Mouse (Mus musculus): ENCODE data around the gene Orc2. TPM values are rescaled to one million over a fixed set of nuclear protein-coding genes. Genes with fewer than 3 reads are reported as not detected.

Gene Orc2
- polyA plus RNA-seq (2014; fragmentation: Nextera tagmentation; extraction: Ambion mirVana): 17.5 and 26.6 TPM in 2 replicates

DNA sequence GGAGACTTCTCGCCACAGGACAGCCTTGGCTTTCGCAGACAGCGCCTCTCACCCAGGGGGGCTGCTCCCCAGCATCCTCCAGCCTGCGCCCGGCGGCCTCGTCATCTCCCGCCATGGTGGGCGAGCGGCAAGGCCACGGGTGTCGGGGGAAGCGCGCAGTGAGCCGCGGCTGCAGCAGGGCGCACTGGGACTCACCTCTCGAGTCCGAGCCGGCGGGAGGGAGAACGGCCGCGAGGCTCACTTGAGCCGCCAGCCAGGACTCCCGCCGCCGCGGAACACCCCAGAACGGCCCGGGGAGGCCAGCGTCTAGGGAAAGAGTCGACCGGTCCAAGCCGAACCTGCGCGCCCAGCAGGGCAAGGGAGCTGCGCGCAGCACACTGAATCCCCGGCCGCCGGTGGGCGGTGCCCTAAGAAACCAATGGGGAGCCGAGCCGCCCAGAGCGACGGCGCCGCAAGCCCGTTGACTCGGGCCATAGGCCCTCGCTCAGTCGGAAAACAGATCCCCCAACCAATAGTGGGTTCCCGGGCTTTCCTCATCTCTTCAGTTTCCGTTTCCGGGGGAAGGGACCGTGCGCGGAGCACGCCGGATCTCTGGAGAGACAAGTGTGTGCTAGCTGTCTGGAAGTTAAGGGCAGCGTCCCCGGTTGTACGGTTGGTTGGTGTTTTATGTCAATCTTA, at the start of gene Orc2:
Gene Orc2, minus strand, starts transcription at position 533 of the 678 bp plus-strand sequence.
- Histone ChIP-seq H3K9me3 (ENCODE audit: control insufficient read depth, low read length) (peaks cover 16% of the 10 kb centered on the region), H3K9ac (replicated peaks; ENCODE audit: low read length) (peak within 1 kb of the TSS; percentile 84), H3K27me3 (ENCODE audit: control insufficient read depth, insufficient read depth, low read length) (no peaks in the 10 kb centered on the region)

GRCm38 (mm10) chr1:58541386-58541785, 36.5 kb upstream of the Orc2 start:
- Histone ChIP-seq H3K4me3 (replicated peaks; ENCODE audit: low read depth, low read length) (no peak overlapping the region), H3K4me2 (ENCODE audit: low read length) (no peak overlapping the region), H3K9ac (replicated peaks; ENCODE audit: low read length) (no peak overlapping the region), H3K27me3 (ENCODE audit: control insufficient read depth, insufficient read depth, low read length) (no peaks in the 10 kb centered on the region), H3K27ac (replicated peaks; ENCODE audit: low read depth, low read length) (no peak overlapping the region), H3K4me1 (ENCODE audit: control insufficient read depth, insufficient read depth, low read length) (no peaks in the 10 kb centered on the region), H3K9me3 (ENCODE audit: control insufficient read depth, low read length) (no peaks in the 10 kb centered on the region), H3K36me3 (ENCODE audit: control insufficient read depth, insufficient read depth, low read length) (peaks cover 74% of the 10 kb centered on the region)
- ATAC-seq (ENCODE audit: low FRiP score, low TSS enrichment): no peak
- WGBS: 83% methylated on average over 1 of the region's 1 CpGs
- DNase-seq: no peak

More for the DNA sequence above, at the start of gene Orc2:
- ATAC-seq (ENCODE audit: low FRiP score, low TSS enrichment) (peak; percentile 99), DNase-seq (peak; percentile 97)
- H3K4me3 ChIP-seq (replicated peaks; ENCODE audit: low read depth, low read length): peak within 1 kb of the TSS; percentile 95
- H3K36me3 ChIP-seq (ENCODE audit: control insufficient read depth, insufficient read depth, low read length): peaks cover 14% of the 10 kb centered on the region
- peak within 1 kb of the TSS; percentile 82 for H3K4me2 ChIP-seq (ENCODE audit: low read length)
- WGBS: under 1% methylated on average over 64 of the region's 64 CpGs
- peaks cover 15% of the 10 kb centered on the region for H3K4me1 ChIP-seq (ENCODE audit: control insufficient read depth, insufficient read depth, low read length)
- peak within 1 kb of the TSS; percentile 80 for H3K27ac ChIP-seq (replicated peaks; ENCODE audit: low read depth, low read length)

DNA sequence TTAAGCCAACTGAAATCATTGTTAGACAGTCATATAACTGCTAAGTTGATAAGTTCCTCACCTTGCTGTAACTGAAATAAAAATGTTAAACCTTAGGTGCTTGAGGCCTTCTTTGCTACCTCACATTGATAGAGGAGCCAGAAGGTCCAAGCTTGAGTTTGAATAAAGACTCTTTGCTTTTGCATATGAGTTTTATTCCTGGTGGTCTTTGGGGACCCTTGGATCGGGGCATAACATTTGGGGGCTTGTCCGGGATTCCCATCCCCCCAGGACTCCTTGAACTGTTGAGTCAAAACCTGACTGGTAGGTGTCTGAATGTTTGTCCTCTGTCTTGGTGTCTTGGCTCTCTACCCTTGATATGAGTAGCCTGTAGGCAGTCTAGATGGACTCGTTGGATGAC, 2.3 kb upstream of the Orc2 start:
- H3K4me3 ChIP-seq (replicated peaks; ENCODE audit: low read depth, low read length): no peak overlapping the region
- no peak overlapping the region for H3K4me2 ChIP-seq (ENCODE audit: low read length)
- peaks cover 15% of the 10 kb centered on the region for H3K4me1 ChIP-seq (ENCODE audit: control insufficient read depth, insufficient read depth, low read length)
- DNase-seq (peak; percentile 4), ATAC-seq (ENCODE audit: low FRiP score, low TSS enrichment) (no peak)
- 92% methylated on average over 3 of the region's 3 CpGs for WGBS
- no peak overlapping the region for H3K27ac ChIP-seq (replicated peaks; ENCODE audit: low read depth, low read length)
- H3K9me3 ChIP-seq (ENCODE audit: control insufficient read depth, low read length): peaks cover 22% of the 10 kb centered on the region
- H3K27me3 ChIP-seq (ENCODE audit: control insufficient read depth, insufficient read depth, low read length): no peaks in the 10 kb centered on the region
- H3K36me3 ChIP-seq (ENCODE audit: control insufficient read depth, insufficient read depth, low read length): no peaks in the 10 kb centered on the region
- H3K9ac ChIP-seq (replicated peaks; ENCODE audit: low read length): no peak overlapping the region

DNA sequence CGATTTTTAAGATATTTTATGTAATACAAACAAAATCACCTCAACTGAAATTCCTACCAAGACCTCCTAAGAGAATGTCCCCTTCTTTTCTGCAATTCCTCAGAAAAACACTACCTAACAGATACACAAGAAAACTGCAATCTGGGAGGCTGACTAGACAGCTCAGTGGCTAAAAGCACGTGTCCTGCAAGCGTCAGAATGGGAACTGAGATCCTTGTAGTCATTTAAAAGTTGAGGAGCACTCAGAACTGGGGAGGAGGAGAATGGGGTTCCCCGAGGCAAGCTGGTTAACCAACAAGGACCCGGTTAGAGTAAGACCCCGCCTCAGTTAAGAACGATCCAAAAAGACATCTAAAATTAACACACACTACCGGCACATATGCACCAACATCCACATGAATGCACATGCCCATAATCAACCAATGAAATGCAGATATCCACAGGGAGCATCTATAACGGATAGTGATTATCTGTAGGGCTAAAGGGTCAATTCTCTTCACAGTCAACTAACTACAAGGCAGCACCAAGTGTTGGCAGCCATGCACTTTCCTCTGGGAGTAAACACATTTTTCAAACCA, 1.0 kb downstream of the Orc2 start:
- 32% methylated on average over 9 of the region's 9 CpGs for WGBS
- Histone ChIP-seq H3K27me3 (ENCODE audit: control insufficient read depth, insufficient read depth, low read length) (no peaks in the 10 kb centered on the region), H3K4me3 (replicated peaks; ENCODE audit: low read depth, low read length) (peak overlapping the region; percentile 95), H3K36me3 (ENCODE audit: control insufficient read depth, insufficient read depth, low read length) (peaks cover 22% of the 10 kb centered on the region), H3K4me1 (ENCODE audit: control insufficient read depth, insufficient read depth, low read length) (peaks cover 15% of the 10 kb centered on the region), H3K9ac (replicated peaks; ENCODE audit: low read length) (peak overlapping the region; percentile 84), H3K4me2 (ENCODE audit: low read length) (peak overlapping the region; percentile 82), H3K27ac (replicated peaks; ENCODE audit: low read depth, low read length) (no peak overlapping the region), H3K9me3 (ENCODE audit: control insufficient read depth, low read length) (peaks cover 16% of the 10 kb centered on the region)
- DNase-seq: no peak
- ATAC-seq (ENCODE audit: low FRiP score, low TSS enrichment): no peak

- ATAC-seq (ENCODE audit: low FRiP score, low TSS enrichment): no peak
- Histone ChIP-seq H3K4me2 (ENCODE audit: low read length) (peak overlapping the region; percentile 82), H3K9me3 (ENCODE audit: control insufficient read depth, low read length) (peaks cover 13% of the 10 kb centered on the region), H3K27ac (replicated peaks; ENCODE audit: low read depth, low read length) (no peak overlapping the region), H3K9ac (replicated peaks; ENCODE audit: low read length) (no peak overlapping the region), H3K4me1 (ENCODE audit: control insufficient read depth, insufficient read depth, low read length) (peaks cover 15% of the 10 kb centered on the region), H3K36me3 (ENCODE audit: control insufficient read depth, insufficient read depth, low read length) (peaks cover 29% of the 10 kb centered on the region), H3K27me3 (ENCODE audit: control insufficient read depth, insufficient read depth, low read length) (no peaks in the 10 kb centered on the region), H3K4me3 (replicated peaks; ENCODE audit: low read depth, low read length) (no peak overlapping the region; the same call in 1 of the 2 replicates)
- no peak for DNase-seq
Measured at GRCm38 (mm10) chr1:58503134-58503533, 1.8 kb downstream of the Orc2 start.

GRCm38 (mm10) chr1:58498758-58499157, 6.2 kb downstream of the Orc2 start:
- ATAC-seq (ENCODE audit: low FRiP score, low TSS enrichment) (no peak), DNase-seq (no peak)
- no peaks in the 10 kb centered on the region for H3K9me3 ChIP-seq (ENCODE audit: control insufficient read depth, low read length)
- H3K4me1 ChIP-seq (ENCODE audit: control insufficient read depth, insufficient read depth, low read length): peaks cover 8% of the 10 kb centered on the region
- H3K4me2 ChIP-seq (ENCODE audit: low read length): no peak overlapping the region
- peaks cover 64% of the 10 kb centered on the region for H3K36me3 ChIP-seq (ENCODE audit: control insufficient read depth, insufficient read depth, low read length)
- no peaks in the 10 kb centered on the region for H3K27me3 ChIP-seq (ENCODE audit: control insufficient read depth, insufficient read depth, low read length)
- no peak overlapping the region for H3K9ac ChIP-seq (replicated peaks; ENCODE audit: low read length)
- H3K4me3 ChIP-seq (replicated peaks; ENCODE audit: low read depth, low read length): no peak overlapping the region
- 98% methylated on average over 1 of the region's 1 CpGs for WGBS
- H3K27ac ChIP-seq (replicated peaks; ENCODE audit: low read depth, low read length): no peak overlapping the region

GRCm38 (mm10) chr1:58497678-58498077, 7.2 kb downstream of the Orc2 start:
- no peaks in the 10 kb centered on the region for H3K9me3 ChIP-seq (ENCODE audit: control insufficient read depth, low read length)
- H3K36me3 ChIP-seq (ENCODE audit: control insufficient read depth, insufficient read depth, low read length): peaks cover 74% of the 10 kb centered on the region
- ATAC-seq (ENCODE audit: low FRiP score, low TSS enrichment) (no peak), DNase-seq (no peak)
- H3K9ac ChIP-seq (replicated peaks; ENCODE audit: low read length): no peak overlapping the region
- WGBS: 96% methylated on average over 4 of the region's 4 CpGs
- H3K27me3 ChIP-seq (ENCODE audit: control insufficient read depth, insufficient read depth, low read length): no peaks in the 10 kb centered on the region
- no peak overlapping the region for H3K27ac ChIP-seq (replicated peaks; ENCODE audit: low read depth, low read length)
- H3K4me2 ChIP-seq (ENCODE audit: low read length): no peak overlapping the region
- no peak overlapping the region for H3K4me3 ChIP-seq (replicated peaks; ENCODE audit: low read depth, low read length)
- H3K4me1 ChIP-seq (ENCODE audit: control insufficient read depth, insufficient read depth, low read length): no peaks in the 10 kb centered on the region

- H3K4me2 ChIP-seq (ENCODE audit: low read length): no peak overlapping the region
- no peaks in the 10 kb centered on the region for H3K27me3 ChIP-seq (ENCODE audit: control insufficient read depth, insufficient read depth, low read length)
- no peak for ATAC-seq (ENCODE audit: low FRiP score, low TSS enrichment)
- no peaks in the 10 kb centered on the region for H3K9me3 ChIP-seq (ENCODE audit: control insufficient read depth, low read length)
- no peak overlapping the region for H3K9ac ChIP-seq (replicated peaks; ENCODE audit: low read length)
- H3K27ac ChIP-seq (replicated peaks; ENCODE audit: low read depth, low read length): no peak overlapping the region
- WGBS: 91% methylated on average over 6 of the region's 6 CpGs
- H3K36me3 ChIP-seq (ENCODE audit: control insufficient read depth, insufficient read depth, low read length): peaks cover 90% of the 10 kb centered on the region
- no peaks in the 10 kb centered on the region for H3K4me1 ChIP-seq (ENCODE audit: control insufficient read depth, insufficient read depth, low read length)
- no peak overlapping the region for H3K4me3 ChIP-seq (replicated peaks; ENCODE audit: low read depth, low read length)
- DNase-seq: no peak
Measured at GRCm38 (mm10) chr1:58495603-58496002, 9.3 kb downstream of the Orc2 start.

- Histone ChIP-seq H3K36me3 (ENCODE audit: control insufficient read depth, insufficient read depth, low read length) (peaks cover 78% of the 10 kb centered on the region), H3K4me2 (ENCODE audit: low read length) (no peak overlapping the region), H3K9me3 (ENCODE audit: control insufficient read depth, low read length) (no peaks in the 10 kb centered on the region), H3K27me3 (ENCODE audit: control insufficient read depth, insufficient read depth, low read length) (no peaks in the 10 kb centered on the region), H3K9ac (replicated peaks; ENCODE audit: low read length) (no peak overlapping the region), H3K27ac (replicated peaks; ENCODE audit: low read depth, low read length) (no peak overlapping the region), H3K4me3 (replicated peaks; ENCODE audit: low read depth, low read length) (no peak overlapping the region), H3K4me1 (ENCODE audit: control insufficient read depth, insufficient read depth, low read length) (no peaks in the 10 kb centered on the region)
- ATAC-seq (ENCODE audit: low FRiP score, low TSS enrichment) (no peak), DNase-seq (no peak)
- 94% methylated on average over 4 of the region's 4 CpGs for WGBS
Measured at GRCm38 (mm10) chr1:58482647-58483046, 22.3 kb downstream of the Orc2 start.

Measured in midbrain, embryonic 14.5 days (tissue).